Mouse (Mus musculus): ENCODE data around the gene Ogdh. TPM values are rescaled to one million over a fixed set of nuclear protein-coding genes. Genes with fewer than 3 reads are reported as not detected.

The Ogdh gene
- polyA plus RNA-seq, 1 experiment from 2014 or later, result 102 TPM

DNA sequence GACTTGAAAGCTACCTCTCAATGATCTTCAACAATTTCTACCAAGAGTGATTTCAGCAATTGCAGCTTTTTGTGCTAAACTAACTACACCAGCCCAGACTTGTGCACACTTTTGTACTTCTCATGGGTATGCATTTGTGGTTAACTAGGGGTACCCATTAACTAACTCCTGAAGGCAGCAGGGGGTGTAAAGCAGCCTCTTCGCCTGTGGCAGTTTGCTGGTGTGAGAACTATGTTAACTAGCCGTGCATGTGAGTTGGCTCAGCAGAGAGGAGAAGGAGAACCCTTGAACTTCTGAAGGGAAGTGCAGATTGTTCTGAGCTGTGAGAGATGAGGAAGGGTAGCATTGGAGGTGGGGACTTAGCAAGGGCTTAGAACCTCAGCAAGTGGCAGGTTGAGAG is 11.4 kb downstream of the Ogdh start:
- ATAC-seq (ENCODE audit: low read depth), result no peak
- H3K4me3 ChIP-seq, result no peak overlapping the region
- no peak overlapping the region for H3K4me2 ChIP-seq
- H3K36me3 ChIP-seq, result peaks cover 75% of the 10 kb centered on the region
- H3K27ac ChIP-seq (replicated peaks), result no peak overlapping the region
- 82% methylated on average over 2 of the region's 2 CpGs for WGBS
- H3K9ac ChIP-seq, result no peak overlapping the region
- H3K4me1 ChIP-seq (replicated peaks), result no peaks in the 10 kb centered on the region
- H3K9me3 ChIP-seq, result no peaks in the 10 kb centered on the region
- no peaks in the 10 kb centered on the region for H3K27me3 ChIP-seq

DNA sequence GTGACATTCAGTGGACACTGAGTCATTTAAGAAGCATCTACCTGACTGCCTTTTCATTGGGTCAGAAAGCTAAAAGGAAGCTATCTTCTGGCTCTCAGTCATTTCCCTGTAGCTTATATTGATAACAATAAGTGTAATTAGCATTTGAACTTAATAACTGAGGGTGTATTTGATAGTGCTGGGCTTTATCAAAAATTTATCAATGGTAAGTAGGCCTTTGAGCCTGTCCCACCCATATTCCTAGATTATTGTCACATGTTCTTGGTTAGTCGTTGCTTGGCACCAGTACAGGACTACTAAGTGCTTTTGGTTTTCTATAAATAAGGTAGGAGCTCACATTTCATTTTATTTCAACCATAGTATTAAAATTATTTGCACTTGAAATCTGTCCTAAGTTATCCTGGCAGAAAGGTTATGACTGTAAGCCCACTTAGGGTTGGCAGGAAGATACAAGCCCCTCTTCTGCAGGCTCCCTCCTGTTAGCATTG is 14.6 kb downstream of the Ogdh start:
- H3K9ac ChIP-seq, result no peak overlapping the region
- no peak overlapping the region for H3K27ac ChIP-seq (replicated peaks)
- no peak for ATAC-seq (ENCODE audit: low read depth)
- no peaks in the 10 kb centered on the region for H3K4me1 ChIP-seq (replicated peaks)
- no peaks in the 10 kb centered on the region for H3K27me3 ChIP-seq
- 89% methylated on average over 1 of the region's 1 CpGs for WGBS
- H3K4me2 ChIP-seq, result no peak overlapping the region
- H3K4me3 ChIP-seq, result no peak overlapping the region
- H3K9me3 ChIP-seq, result no peaks in the 10 kb centered on the region
- peaks cover 63% of the 10 kb centered on the region for H3K36me3 ChIP-seq

DNA sequence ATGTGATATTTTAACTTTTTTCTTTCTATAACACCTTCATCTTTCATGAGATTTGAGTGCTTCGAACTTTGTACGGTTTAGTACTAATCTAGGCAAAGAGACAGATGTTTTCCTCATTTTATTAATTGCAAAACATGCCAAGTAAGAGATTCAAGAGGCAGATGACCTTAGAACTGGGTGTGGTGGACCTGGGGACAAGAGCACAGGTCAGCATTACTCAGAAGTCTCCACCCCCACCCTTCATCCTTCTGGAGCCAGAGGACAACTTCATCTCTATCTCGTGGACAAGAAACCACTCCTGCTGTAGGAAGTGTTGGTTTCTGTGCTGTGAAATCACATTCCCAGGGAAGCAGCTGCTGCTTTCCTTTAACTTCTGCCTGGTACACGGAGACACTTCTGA is 16.7 kb downstream of the Ogdh start:
- no peak overlapping the region for H3K4me3 ChIP-seq
- H3K27me3 ChIP-seq, result no peaks in the 10 kb centered on the region
- WGBS, result 95% methylated on average over 4 of the region's 4 CpGs
- peaks cover 48% of the 10 kb centered on the region for H3K36me3 ChIP-seq
- H3K4me2 ChIP-seq, result no peak overlapping the region
- no peaks in the 10 kb centered on the region for H3K4me1 ChIP-seq (replicated peaks)
- H3K9ac ChIP-seq, result no peak overlapping the region
- H3K9me3 ChIP-seq, result no peaks in the 10 kb centered on the region
- no peak overlapping the region for H3K27ac ChIP-seq (replicated peaks)
- ATAC-seq (ENCODE audit: low read depth), result no peak

DNA sequence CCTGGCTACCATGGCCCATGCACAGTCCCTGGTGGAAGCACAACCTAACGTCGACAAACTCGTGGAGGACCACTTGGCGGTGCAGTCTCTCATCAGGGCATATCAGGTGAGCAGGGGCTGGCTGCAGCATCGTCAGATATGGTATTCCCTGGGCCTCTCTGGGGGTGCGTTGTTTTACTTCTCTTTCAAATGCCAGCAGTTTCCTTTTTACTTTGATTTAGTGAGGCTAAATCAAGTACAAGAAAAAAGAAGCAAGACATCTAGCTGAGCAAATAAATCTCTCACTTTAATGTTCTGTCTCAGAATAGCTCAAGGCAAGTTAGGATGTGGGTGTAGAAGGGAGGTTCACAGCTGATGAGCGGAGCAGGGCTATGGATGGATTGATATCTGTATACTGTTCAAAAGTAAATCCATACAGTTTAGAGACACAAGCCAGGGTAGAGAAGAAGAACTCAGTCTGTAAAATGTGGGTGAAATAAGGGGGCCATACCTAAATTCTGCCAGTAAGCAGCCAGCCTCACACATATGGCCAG is 22.5 kb downstream of the Ogdh start:
- no peak overlapping the region for H3K27ac ChIP-seq (replicated peaks)
- no peaks in the 10 kb centered on the region for H3K27me3 ChIP-seq
- no peak overlapping the region for H3K4me2 ChIP-seq
- H3K4me3 ChIP-seq, result no peak overlapping the region
- WGBS, result 69% methylated on average over 7 of the region's 7 CpGs
- H3K4me1 ChIP-seq (replicated peaks), result no peaks in the 10 kb centered on the region
- H3K9ac ChIP-seq, result no peak overlapping the region
- H3K9me3 ChIP-seq, result no peaks in the 10 kb centered on the region
- H3K36me3 ChIP-seq, result peaks cover 60% of the 10 kb centered on the region
- no peak for ATAC-seq (ENCODE audit: low read depth)

DNA sequence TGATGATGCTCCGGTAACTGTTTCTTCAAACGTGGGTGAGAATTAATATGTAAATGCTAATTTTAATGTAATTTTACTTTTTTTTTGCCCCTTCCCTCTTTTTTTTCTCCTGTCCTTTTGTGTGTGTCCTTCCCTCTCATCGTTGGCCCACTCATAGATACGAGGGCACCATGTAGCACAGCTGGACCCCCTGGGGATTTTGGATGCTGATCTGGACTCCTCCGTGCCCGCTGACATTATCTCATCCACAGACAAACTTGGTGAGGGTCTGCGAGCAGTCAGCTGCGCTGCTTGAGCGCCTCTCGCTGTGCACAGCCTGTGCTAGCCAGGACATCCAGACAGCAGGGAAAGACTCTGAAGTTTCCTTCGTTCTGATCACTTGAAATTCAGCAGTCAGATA is 25.4 kb downstream of the Ogdh start:
- Histone ChIP-seq H3K27ac (replicated peaks) (no peak overlapping the region), H3K27me3 (no peaks in the 10 kb centered on the region), H3K9ac (no peak overlapping the region), H3K4me2 (no peak overlapping the region), H3K4me1 (replicated peaks) (no peaks in the 10 kb centered on the region), H3K36me3 (peaks cover 66% of the 10 kb centered on the region), H3K9me3 (no peaks in the 10 kb centered on the region), H3K4me3 (no peak overlapping the region)
- no peak for ATAC-seq (ENCODE audit: low read depth)
- 84% methylated on average over 11 of the region's 11 CpGs for WGBS

DNA sequence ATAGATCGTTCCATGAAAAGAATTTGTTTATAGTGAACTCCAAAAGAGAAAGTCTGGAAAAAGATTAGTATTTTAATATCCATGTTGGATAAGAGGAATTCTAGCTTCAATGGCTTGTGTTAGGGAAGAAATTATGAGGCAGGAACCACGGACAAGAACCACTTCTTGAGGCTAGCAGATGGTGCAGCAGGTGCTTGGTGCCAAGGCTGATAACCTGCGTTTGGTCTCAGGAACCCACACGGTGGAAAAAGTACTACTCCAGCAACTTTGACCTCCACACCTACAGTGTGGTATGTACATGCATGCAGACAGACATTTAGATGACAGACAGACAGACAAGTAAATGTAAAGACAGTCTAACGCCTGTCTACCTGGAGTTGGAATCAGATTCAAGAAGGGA is 27.1 kb downstream of the Ogdh start:
- H3K27ac ChIP-seq (replicated peaks), result no peak overlapping the region
- H3K9ac ChIP-seq, result no peak overlapping the region
- no peaks in the 10 kb centered on the region for H3K27me3 ChIP-seq
- peaks cover 70% of the 10 kb centered on the region for H3K36me3 ChIP-seq
- WGBS, result 97% methylated on average over 5 of the region's 5 CpGs
- no peaks in the 10 kb centered on the region for H3K9me3 ChIP-seq
- no peak overlapping the region for H3K4me3 ChIP-seq
- no peak overlapping the region for H3K4me2 ChIP-seq
- no peaks in the 10 kb centered on the region for H3K4me1 ChIP-seq (replicated peaks)
- no peak for ATAC-seq (ENCODE audit: low read depth)

DNA sequence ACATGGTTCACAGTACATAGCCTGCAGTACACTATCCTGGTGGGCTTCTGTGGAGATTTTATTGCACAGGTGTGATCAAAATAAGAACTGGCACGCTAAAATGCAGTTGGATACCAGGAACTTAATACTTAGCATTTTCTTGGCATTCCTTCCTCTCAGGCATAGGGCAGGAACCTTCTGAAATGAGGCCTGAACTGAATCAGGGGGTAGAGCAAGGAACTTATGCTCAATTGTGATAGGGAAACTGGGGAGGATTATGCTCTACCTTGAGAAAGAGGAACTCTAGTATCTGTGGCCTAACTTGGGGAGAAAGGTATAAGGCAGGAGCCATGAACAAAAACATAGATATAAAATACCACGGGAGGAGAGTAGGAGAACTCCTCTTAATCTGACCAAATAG is 27.9 kb downstream of the Ogdh start:
- no peaks in the 10 kb centered on the region for H3K9me3 ChIP-seq
- no peak overlapping the region for H3K27ac ChIP-seq (replicated peaks)
- no peak overlapping the region for H3K4me3 ChIP-seq
- H3K4me1 ChIP-seq (replicated peaks), result no peaks in the 10 kb centered on the region
- H3K27me3 ChIP-seq, result no peaks in the 10 kb centered on the region
- no peak overlapping the region for H3K4me2 ChIP-seq
- H3K9ac ChIP-seq, result no peak overlapping the region
- ATAC-seq (ENCODE audit: low read depth), result no peak
- 96% methylated on average over 2 of the region's 2 CpGs for WGBS
- H3K36me3 ChIP-seq, result peaks cover 68% of the 10 kb centered on the region

DNA sequence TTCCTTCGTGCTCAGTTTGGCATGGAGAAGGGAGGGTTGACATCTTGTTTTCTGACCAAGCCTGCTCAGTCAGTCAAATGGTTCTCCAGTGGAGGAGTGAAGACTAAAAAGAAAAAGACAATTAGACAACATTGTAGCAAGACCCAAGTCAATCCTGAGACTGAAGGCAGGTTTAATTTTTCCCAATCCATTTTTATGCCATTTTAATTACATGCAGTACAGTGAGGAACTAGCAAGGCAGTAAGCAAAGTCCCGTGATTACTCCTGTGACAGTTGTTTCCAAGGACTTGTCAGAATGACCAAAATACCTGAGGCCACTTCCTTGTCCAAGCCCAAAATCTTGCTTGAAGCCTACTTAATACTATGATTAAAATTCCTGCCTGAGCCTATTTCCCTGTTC is 30.7 kb downstream of the Ogdh start:
- 95% methylated on average over 2 of the region's 2 CpGs for WGBS
- Histone ChIP-seq H3K4me2 (no peak overlapping the region), H3K9ac (no peak overlapping the region), H3K4me3 (no peak overlapping the region), H3K4me1 (replicated peaks) (no peaks in the 10 kb centered on the region), H3K9me3 (no peaks in the 10 kb centered on the region), H3K36me3 (peaks cover 41% of the 10 kb centered on the region), H3K27ac (replicated peaks) (no peak overlapping the region), H3K27me3 (no peaks in the 10 kb centered on the region)
- ATAC-seq (ENCODE audit: low read depth), result no peak

DNA sequence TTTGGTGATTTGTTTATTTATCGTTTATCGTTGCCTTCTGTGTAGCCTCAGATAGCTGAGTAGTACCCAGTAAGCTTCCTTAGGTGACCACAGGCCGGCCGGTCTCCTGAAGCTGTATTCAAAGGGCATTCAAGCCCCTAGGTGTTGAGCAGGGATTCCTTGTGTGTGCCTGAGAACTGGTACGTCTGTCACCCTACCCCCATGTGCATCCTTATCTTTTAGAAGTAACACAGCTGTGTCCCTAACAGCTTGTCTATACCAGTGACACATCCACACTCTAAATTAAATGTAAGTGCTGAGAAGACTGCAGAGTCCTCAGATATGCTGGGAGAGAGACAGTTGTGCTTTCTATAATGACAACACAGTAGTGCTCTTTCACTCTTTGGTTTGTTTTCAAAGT is 31.9 kb downstream of the Ogdh start:
- H3K4me3 ChIP-seq, result no peak overlapping the region
- H3K9ac ChIP-seq, result no peak overlapping the region
- no peak for ATAC-seq (ENCODE audit: low read depth)
- H3K36me3 ChIP-seq, result peaks cover 30% of the 10 kb centered on the region
- H3K27ac ChIP-seq (replicated peaks), result no peak overlapping the region
- H3K27me3 ChIP-seq, result no peaks in the 10 kb centered on the region
- 89% methylated on average over 5 of the region's 5 CpGs for whole genome bisulfite sequencing
- H3K4me2 ChIP-seq, result no peak overlapping the region
- no peaks in the 10 kb centered on the region for H3K9me3 ChIP-seq
- no peaks in the 10 kb centered on the region for H3K4me1 ChIP-seq (replicated peaks)

DNA sequence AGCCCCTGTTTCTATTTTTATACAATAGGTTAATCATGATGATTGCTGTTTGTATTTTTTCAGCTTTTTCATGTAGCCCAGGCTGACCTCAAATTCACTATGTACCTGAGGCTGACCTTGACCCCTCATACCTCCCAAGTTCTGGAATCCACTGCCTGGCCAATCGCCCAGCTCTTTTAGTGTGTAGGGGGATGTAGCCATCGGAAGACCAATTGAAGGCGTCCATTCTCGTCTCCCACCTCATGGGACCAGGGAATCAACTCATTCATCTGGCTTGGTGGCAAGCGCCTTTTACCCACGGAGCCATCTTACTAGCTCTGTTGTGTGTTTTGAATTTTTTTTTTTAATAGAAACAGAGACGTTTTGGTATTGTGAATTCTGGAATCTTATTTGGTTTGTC is 39.8 kb downstream of the Ogdh start:
- 96% methylated on average over 7 of the region's 7 CpGs for WGBS
- H3K9me3 ChIP-seq, result no peaks in the 10 kb centered on the region
- H3K27ac ChIP-seq (replicated peaks), result no peak overlapping the region
- no peaks in the 10 kb centered on the region for H3K4me1 ChIP-seq (replicated peaks)
- no peaks in the 10 kb centered on the region for H3K27me3 ChIP-seq
- no peak overlapping the region for H3K9ac ChIP-seq
- H3K4me2 ChIP-seq, result no peak overlapping the region
- no peak for ATAC-seq (ENCODE audit: low read depth)
- H3K36me3 ChIP-seq, result peaks cover 21% of the 10 kb centered on the region; the same call in 1 of the 2 replicates
- no peak overlapping the region for H3K4me3 ChIP-seq

DNA sequence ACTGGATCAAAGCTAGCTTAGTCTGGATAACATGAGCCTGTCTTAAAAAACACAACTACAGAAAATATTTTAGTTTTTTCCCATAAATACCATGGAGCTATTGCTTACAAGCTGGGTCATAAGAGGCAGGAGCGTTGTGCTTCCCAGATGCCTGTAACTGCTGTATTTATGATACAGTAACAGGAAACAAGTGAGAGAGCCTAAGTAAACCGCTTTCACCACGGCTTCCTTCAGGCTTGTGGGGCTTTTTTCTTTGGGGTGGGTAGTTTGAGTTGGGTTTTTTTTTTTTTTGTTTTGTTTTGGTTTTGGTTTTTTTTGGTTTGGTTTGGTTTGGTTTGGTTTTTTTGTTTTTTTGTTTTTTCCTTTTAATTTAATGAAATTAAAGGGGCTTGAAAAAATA is 41.2 kb downstream of the Ogdh start:
- WGBS, result 87% methylated on average over 3 of the region's 3 CpGs
- Histone ChIP-seq H3K9me3 (no peaks in the 10 kb centered on the region), H3K27ac (replicated peaks) (no peak overlapping the region), H3K4me1 (replicated peaks) (no peaks in the 10 kb centered on the region), H3K4me3 (no peak overlapping the region), H3K27me3 (no peaks in the 10 kb centered on the region), H3K9ac (no peak overlapping the region), H3K4me2 (no peak overlapping the region), H3K36me3 (peaks cover 21% of the 10 kb centered on the region; the same call in 1 of the 2 replicates)
- no peak for ATAC-seq (ENCODE audit: low read depth)

DNA sequence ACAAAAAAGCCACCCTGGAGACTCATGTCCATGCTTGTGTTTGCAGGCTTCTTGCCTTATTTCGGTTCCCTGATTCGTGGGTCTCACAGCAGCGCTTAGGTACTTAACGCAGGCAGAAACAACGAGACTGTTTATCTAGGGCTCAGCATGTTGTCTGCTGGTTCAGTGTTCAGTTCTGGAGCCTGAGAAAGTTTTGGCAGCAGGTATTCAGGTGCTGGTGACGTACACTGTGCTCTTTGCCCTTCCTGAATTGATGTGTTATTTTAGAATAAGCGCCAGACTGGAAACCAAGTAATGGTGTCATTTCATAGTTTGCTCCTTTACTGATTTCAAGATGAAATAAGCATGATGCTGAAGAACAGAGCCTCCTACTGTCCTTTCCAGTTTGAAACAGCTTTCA is 42.0 kb downstream of the Ogdh start:
- no peak for ATAC-seq (ENCODE audit: low read depth)
- no peak overlapping the region for H3K4me2 ChIP-seq
- H3K36me3 ChIP-seq, result peaks cover 25% of the 10 kb centered on the region
- no peak overlapping the region for H3K9ac ChIP-seq
- H3K4me1 ChIP-seq (replicated peaks), result no peaks in the 10 kb centered on the region
- 89% methylated on average over 7 of the region's 7 CpGs for WGBS
- no peaks in the 10 kb centered on the region for H3K9me3 ChIP-seq
- no peaks in the 10 kb centered on the region for H3K27me3 ChIP-seq
- H3K4me3 ChIP-seq, result no peak overlapping the region
- no peak overlapping the region for H3K27ac ChIP-seq (replicated peaks)

DNA sequence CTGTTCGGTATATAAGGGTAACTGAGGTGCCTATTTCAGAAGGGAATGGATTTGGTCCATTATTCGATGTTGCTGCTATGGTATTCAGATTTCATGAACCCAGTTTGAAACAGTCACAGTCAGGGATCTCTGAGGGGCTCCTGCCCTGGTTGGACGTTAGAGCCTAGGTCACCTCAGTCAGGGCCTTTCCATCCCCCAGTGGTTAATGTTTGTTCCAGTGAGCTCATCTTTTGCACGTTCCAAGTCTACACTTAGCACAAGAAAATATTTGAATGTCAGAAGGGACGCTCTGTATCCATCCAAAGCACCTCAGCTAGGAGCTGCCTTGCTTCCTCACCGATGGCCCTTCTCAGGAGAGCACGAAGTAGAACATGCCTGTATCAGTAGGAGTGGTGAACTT is 43.9 kb downstream of the Ogdh start:
- Histone ChIP-seq H3K4me2 (no peak overlapping the region), H3K9ac (no peak overlapping the region), H3K27ac (replicated peaks) (no peak overlapping the region), H3K27me3 (no peaks in the 10 kb centered on the region), H3K4me3 (no peak overlapping the region), H3K36me3 (peaks cover 41% of the 10 kb centered on the region), H3K4me1 (replicated peaks) (no peaks in the 10 kb centered on the region), H3K9me3 (no peaks in the 10 kb centered on the region)
- no peak for ATAC-seq (ENCODE audit: low read depth)
- 95% methylated on average over 7 of the region's 7 CpGs for WGBS

Measured in neural tube, embryonic 13.5 days (tissue).